Mouse (Mus musculus) monocyte, adult 5-6 weeks (primary cell): ENCODE results near the gene Hnrnpab. TPM values are rescaled to one million over a fixed set of nuclear protein-coding genes. Genes with fewer than 3 reads are reported as not detected.
A peak's percentile ranks its signal among the peaks of the same experiment; 100 is the strongest.
"Not testable (repeated sequence)": the region's sequence is repeated elsewhere in the genome, so short reads cannot be mapped to it uniquely, and the experiment has no call there.

Experiments
- ATAC-seq: fragments of 153-309, 156-312 bp; replicated peaks from 2 replicates; pipeline ENCODE4 v1.8.0; 2017; ENCODE audit warnings: mild to moderate bottlenecking; ENCODE audit not compliant: low TSS enrichment, insufficient number of reproducible peaks, severe bottlenecking, poor library complexity, low FRiP score
- total RNA-seq: library from RNA; stranded (forward); fragments of 200-1000, 200-491, 200-594 nt; gene quantifications from 3 replicates; pipeline ENCODE4 v1.2.3, GENCODE M21; 2017

Hnrnpab gene
- total RNA-seq, 1 experiment from 2014 or later, result 355 TPM

DNA sequence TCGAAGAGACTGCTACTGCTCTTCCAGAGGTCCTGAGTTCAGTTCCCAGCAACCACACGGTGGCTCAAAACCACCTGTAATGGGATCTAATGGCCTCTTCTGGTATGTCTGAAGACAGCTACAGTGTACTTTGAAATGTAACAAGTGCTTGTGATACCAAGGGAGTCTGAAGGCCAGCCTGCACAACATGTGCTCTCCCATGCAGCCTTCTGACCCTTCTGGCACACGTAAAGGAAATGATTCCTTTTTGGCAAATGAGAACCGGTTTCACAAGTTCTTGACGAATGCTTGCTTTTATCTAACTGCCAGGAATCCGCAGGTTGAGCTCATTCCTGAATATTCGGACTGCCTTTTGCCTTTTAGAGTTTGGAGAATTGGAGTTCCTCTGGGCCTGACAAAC is 8.5 kb upstream of the Hnrnpab start:
- no peak for ATAC-seq

DNA sequence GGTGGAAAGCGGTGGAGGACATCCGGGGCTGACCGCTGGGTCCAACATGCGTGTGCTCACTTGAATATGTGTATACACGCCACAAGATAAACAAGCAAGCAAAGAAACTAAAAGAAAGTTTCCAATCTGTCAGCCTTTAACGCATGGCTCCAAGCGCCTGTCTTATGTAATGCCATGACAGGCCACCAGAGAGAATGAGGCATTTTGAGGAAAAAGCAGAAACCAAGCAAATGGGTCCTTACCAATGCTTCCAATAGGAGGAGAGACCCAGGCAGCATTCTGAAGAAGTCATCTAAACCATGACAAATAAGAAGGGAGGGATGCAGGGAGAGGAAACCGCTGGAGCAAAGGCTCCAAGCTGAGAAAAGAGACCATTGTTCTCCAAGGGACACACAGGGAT is 7.6 kb upstream of the Hnrnpab start:
- no peak for ATAC-seq

DNA sequence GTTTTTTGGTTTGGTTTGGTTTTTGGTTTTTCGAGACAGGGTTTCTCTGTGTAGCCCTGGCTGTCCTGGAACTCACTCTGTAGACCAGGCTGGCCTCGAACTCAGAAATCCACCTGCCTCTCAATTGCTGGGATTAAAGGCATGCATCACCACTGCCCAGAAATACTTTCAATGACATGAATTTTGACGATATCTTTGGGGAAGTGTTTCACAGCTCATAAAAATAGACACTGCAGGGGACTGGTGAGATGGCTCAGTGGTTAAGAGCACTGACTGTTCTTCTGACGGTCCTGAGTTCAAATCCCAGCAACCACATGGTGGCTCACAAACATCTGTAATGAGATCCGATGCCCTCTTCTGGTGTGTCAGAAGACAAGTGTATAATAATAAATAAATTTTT is 3.3 kb upstream of the Hnrnpab start:
- not testable (repeated sequence) for ATAC-seq

DNA sequence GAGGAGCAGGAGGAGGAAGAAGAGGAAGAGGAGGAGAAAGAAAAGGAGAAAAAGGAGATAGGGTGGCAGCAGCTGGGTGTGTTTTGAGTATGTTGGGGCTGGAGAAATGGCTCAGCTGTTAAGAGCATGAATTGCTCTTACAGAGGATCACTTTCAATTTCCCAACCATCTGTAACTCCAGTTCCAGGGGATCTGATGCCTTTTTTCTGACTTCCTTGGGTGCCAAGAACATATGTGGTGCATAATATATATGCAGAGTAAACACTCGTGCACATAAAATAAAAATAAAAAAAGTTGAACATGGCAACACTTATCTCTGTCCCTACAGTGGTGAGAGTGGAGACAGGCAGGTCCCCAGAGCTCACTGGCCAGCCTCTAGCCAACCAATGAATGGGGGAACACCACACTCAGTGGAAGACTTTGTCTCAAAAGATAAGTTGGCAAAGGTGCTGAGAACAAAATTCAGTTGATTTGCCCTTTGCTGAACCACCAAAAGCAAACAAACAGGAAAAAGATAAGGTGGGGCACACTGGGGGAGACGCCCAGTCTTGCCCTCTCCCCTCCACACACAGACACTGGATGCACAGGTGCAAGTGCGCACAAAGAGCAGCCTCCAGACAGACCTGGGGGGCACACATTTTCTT is 2.7 kb upstream of the Hnrnpab start:
- ATAC-seq, result no peak

DNA sequence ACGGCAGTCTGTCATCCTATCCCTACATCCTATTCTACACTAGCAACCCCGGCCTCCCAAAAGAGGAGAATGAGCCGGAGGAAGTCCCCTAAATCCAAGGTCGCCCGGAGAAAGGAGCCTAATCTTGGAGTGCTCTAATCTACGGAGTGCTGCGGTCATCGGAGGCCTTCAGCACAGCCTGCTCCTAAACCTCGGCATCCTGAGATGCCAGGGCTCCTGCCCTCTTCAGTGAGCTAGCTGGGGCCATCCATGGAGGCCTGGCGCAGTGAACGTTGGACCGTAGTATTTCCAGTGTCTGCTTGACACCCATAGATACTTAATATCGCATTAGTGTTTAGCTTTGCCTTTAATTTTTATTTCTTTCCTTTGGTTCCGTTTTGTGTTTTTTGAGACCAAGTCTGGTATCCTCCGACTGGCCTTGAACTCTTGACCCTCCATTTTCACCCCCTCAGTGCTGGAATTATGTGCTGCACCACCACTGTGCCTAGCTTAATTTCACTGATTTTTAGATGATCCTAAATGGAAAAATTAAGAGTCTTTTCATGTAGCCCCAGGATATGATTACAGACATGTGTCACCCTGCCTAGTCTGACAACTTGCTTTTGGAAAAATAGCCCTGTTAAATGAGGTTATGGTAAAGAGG is 570 bp upstream of the Hnrnpab start:
- ATAC-seq, result no peak; the same call in 1 of the 2 replicates

DNA sequence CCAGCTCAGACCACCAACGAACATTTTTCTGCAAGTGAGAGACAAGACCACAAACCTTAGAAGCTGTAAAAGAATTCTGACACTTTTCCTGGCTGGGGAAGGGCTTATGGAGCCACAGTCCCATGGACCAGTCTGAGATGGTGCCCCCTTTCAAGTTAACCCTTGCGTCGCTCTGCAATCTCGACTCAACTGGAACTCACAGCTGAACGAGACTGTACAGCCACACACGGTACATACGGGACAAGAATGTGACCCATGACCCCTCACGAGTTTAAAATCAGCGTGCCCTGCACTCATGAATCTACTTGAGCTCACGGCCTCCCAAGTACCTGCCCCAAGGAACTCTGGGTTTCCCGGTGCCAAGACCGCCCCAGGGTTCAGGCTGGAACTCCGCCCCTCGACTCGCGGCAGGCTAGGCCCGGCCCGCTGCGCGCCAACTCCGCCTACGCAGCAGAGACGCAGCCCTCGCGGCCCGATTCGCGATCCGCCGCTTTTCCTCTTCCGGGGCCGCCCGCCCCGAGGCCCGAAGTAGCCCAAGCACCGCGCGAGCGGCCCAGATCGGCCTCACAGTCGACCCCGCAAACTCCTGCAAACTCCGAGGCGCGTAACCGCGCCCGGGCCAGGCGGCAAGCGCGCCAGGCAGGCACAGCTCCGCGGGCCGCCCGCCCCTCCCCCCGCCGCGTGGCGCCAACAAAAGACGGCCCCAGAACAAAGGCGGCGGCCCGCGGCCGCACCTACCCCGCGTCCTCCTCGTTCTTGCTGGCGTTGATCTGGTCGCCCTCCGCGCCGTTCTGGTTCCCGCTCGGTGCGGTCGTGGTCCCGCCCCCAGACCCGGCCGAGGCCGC is 823 bp downstream of the Hnrnpab start:
- peak; percentile 53 for ATAC-seq

DNA sequence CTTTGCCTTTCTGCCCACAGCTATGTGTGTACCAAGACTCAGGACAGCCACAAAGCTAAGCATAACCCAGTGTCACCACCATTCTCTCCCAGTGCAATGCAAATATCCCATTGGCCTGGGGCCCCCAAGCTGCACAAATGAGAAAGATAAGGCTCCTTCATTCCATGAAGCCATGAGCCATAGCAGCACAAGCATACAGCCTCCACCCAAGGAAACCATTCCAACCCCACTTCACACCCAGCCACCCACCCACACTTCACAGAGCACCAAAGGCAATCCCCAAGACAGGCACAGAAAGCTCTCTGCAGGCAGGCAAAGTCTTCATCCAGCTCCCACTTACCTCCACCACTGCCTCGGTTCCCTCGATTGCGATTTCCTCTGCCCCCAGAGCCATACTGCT is 4.4 kb downstream of the Hnrnpab start:
- ATAC-seq, result no peak

DNA sequence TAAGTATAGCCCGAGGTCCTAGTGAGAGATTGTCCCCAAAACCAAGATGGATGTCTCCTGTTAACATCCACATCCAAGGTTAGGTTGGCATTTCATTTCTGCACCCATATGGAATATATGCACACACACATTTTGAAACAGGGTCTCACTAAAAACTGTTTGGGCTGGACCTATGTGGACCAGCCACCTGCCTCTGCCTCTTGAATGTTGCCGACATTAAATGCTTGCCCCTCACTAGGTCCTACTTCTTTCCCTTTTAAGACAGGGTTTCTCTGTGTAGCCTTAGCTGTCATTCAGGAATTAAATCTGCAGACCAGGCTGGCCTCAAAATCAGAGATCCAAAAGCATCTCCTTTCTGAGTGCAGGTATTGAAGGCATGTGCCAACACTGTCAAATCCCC is 9.1 kb downstream of the Hnrnpab start:
- no peak for ATAC-seq

DNA sequence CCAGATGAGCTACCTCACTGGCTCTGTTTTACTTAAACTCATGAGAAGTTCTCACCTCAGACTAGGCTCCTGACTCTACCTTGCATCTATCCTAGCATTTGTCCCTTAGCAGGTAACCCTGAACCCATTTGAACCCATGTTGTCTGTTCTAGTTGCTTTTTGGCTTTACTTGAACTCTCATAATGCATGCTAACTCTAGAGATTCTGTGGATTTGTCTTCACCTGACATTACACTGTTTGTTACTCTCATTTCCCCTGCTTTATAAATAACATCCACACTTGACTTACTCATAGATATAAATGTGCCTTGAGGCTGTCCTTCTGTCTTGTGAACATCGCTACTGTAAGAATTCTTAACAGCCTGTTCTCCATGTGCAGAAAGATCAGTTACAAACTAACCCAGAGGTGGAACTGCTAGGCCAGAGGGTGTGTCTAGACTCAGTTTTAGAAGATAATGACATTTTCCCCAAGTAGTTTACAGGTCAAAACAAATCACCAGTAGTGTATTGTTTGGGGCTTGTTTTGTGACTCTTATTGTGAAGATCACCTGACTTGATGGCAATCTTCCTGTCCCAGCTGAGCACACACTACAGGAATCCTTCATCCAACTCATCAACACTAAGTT is 11.1 kb downstream of the Hnrnpab start:
- ATAC-seq, result no peak

DNA sequence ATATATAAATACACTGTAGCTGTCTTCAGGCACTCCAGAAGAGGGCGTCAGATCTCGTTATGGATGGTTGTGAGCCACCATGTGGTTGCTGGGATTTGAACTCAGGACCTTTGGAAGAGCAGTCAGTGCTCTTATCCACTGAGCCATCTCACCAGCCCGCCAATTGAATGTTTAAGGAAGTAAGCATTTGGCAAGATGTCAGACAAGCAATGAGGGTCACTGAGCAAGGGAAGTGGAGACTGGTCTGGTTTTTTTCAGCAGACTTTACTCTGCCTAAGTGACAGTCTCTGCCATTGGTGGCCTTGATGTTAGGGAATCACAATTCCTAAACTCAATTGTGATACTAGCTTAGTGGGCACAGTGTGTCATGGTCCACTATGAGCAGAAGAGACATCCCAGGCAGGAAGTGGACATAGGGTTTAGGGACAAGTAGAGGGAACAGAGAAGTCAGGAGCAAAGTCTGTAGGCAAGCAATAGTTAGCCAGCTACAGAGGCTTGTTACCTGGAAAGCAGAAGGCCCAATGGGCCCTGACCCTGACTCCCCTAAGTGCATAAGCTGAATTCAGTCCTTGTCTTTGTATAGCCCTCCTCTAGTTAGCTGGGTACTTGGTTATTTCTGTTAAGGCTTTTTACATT is 11.8 kb downstream of the Hnrnpab start:
- no peak for ATAC-seq

DNA sequence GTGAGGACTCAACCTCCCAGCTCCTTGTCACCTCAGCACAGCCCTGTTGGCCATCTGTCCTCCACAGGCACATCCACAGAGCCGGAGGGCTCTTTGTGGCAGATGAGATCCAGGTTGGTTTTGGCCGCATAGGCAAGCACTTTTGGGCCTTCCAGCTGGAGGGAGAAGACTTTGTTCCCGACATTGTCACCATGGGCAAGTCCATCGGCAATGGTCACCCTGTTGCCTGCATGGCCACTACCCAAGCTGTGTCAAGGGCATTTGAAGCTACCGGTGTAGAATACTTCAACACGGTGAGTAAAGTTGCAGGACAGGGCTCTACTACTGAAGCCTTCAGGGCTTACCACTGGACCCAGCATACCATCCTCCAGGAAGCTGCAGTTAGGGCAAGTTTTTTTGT is 12.8 kb downstream of the Hnrnpab start:
- no peak for ATAC-seq

DNA sequence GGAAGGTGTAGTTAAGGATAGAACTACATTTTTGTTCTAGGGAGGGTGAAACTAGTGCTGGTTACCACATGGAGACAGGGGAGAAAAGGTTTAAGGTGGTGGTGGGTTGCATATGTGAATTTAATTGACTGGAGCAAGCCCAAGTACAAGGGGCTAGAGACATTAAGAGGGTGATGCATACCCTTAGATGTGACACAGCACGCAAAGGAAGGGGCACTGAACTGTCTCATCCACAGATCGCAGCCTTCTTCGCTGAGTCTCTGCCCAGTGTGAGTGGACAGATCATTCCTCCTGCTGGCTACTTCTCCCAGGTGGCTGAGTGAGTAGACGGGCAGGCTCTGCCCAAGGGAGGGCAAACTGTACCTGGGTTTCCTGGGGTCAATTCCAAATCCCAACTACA is 13.3 kb downstream of the Hnrnpab start:
- ATAC-seq, result no peak

DNA sequence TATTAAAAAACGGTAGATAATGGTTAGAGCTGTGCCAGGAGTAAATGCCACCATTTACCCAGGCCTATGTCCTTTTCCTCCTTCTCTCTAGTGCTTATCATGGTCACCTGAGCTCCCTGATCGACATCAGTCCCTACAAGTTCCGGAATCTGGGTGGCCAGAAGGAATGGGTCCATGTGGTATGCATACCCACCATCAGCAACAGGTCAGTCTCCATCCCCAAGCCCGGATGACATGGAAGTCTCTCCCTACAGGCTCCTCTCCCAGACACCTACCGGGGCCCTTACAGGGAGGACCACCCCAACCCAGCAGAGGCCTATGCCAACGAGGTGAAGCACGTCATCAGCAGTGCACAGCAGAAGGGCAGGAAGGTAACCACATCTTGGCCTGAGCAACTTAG is 14.7 kb downstream of the Hnrnpab start:
- no peak for ATAC-seq

DNA sequence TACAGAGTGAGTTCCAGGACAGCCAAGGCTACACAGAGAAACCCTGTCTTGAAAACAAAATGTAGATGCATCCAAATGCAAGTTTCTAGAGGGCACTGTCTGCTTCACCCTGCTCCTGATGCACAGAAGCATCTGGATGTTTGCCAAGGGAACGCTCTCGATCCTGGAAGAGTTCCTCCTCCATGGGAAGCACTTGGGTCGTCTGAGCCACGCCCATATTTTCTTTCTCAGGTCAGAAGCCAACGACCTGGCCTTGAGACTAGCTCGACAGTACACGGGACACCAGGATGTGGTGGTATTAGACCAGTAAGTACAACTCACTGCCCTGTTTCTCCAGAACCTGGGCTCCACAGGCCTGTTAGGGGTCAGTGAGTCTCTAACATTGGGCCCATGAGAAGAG is 15.5 kb downstream of the Hnrnpab start:
- ATAC-seq, result no peak

DNA sequence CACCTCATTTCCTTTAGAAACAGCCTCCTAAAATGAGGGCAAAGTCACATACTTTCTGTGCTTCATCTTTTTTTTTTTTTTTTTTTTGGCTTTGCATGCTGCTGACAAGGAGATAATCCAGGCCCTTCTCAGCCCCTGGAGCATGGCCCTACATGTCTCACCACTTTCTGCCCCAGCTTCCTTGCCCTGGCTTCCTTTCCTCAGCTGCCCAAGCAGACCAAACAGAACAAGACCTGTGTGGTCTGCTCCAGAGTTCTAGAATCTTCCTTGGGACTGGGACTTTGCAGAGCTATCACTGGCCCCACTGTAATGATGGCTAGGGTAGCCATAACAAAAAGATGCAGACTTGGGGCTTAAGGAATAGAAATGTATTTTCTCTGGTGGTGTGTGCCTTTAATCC is 16.6 kb downstream of the Hnrnpab start:
- ATAC-seq, result no peak

DNA sequence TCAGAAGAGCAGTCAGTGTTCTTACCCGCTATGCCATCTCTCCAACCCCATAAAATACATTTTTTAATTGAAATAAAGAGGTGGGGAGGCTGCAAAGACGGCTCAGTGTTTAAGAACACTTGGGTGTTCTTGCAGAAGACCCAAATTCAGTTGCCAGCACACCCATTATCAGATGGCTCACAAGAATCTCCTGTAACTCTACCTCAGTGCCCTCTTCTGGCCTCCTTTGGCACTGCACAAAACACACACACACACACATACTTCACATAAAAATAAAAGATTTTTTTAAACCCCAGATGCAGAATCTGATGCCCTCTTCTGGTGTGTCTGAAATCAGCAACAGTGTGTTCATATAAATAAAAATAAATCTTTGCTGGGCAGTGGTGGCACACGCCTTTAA is 17.8 kb downstream of the Hnrnpab start:
- ATAC-seq, result no peak

DNA sequence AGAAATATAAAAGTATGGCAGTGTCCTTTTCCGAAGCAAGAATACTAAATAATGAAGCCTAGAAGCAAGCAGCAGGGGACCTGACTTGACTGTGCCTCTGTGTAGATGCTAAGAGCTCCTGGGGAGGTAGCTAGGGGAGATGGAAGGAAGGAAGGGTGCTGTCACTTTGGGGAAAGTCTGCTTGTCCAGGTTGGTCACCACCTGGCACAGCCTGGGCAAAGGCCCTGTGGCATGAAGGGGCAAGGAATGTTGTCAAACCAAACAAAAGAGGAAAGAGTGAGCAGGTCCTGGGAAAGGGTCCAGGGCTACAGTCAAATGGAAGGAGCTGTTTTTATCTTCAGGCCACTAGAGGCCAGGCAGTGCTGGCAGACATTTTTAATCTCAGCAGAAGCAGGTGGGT is 19.6 kb downstream of the Hnrnpab start:
- no peak for ATAC-seq

DNA sequence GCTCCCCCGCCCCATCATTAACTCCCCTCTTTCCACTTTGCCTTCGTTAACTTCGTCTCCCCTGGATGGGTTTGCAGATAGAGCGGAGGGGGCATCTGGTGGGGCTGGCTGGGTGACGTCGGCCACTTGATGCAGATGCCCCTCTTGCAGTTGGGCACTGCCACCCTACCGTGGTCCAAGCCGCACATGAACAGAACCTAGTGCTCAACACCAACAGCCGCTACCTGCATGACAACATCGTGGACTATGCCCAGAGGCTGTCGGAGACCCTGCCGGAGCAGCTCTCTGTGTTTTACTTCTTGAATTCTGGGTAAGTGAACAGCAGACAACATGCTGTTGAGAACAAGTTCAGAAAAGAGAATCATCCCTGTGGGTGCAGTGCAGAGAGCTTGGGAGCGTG is 20.2 kb downstream of the Hnrnpab start:
- ATAC-seq, result no peak

DNA sequence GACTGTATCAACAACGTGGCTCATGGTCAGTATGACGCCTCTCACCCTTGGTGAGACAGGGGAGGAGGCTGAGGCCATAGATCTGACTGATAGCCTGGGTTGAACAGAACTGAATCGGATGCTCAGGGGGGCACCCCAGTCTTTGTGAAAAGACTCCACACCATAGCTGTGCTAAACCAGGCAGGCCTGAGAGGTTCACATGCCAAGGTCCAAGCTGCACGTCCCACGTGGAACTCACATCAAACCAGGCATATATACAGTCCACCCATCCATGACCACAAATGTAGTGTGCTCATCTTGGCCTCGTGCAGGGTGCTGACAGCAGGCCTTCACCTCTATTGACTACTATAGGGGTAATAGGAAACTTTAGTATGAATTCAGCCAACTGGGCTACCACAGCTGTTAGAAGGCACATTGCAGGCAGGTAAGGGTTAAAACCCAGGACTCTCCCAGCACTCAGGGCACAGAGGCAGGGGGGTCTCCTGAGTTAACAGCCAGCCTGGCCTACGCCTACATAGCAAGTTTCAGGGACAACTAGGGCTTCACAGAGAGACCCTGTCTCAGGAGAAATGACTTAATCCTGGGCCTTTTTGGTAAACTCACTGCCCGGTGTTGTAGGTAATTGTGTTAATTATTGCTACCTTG is 20.9 kb downstream of the Hnrnpab start:
- ATAC-seq, result no peak
